Mouse (Mus musculus): ENCODE results near the gene Ess2.

- TF ChIP-seq CTCF (IDR thresholded peaks at IDR 0.05; ENCODE audit: borderline replicate concordance, insufficient read depth, low read depth, low read length) = no peak
- TF ChIP-seq POLR2A (IDR thresholded peaks at IDR 0.05; ENCODE audit: borderline replicate concordance, insufficient read depth, low read length) = no peak
Observed at GRCm38 (mm10) chr16:17943466-17943865, 32.3 kb upstream of the Ess2 start.

All from cerebellum, adult 2 months (tissue).